In the genomic region with DNA sequence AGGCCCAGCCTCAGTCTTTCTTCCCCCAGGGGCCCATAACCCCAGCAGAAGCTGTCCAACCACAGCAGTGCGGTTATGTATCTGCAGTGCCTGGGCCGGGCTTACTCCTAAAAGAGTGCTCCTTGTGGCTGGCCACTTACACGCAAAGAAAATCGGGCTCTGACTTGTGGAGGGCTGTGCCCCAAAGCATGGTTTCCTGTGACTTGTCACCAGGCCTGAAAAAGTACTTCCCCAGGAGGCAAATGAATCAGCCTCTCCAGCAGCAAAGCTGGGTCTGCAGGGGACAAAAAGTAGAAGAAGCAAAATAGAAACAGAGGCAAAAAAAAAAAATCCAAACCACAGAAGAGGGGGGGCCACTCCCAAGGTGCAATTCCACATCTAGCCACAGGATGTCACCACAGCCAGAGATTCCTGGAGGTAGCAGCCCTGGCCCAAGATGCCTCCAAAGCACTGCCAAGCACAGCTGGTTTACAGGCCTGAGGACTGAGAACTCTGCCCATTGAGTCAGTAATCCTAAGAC, we compare ENCODE assay signal across 8 mouse cellular contexts. TPM values are rescaled to one million over a fixed set of nuclear protein-coding genes. Genes with fewer than 3 reads are reported as not detected.
DNase-seq lines count a peak whose midpoint lies in the region; ATAC-seq and TF ChIP-seq lines count a peak whose summit lies in the region.

No protein-coding gene starts in this region.

- H3K27me3 ChIP-seq in lung, postnatal 0 days (replicated peaks; ENCODE audit: insufficient read depth, low read length), result no peaks in the 10 kb centered on the region

- peaks cover 0 to 2% of the 10 kb centered on the region in 2 experiments; a peak in 1 of 4 replicates for H3K4me1 ChIP-seq in ES-E14 (ENCODE audit: control insufficient read depth in 2 of 2, insufficient read depth in 2 of 2, low read length in 2 of 2, poor library complexity in 1 of 2)
- no peaks in the 10 kb centered on the region; the same call in 1 of the 2 replicates for H3K4me1 ChIP-seq in embryonic fibroblast, embryonic 13.5 days (ENCODE audit: control insufficient read depth, insufficient read depth, low read length)
- H3K4me1 ChIP-seq in lung, postnatal 0 days (ENCODE audit: insufficient read depth, low read depth, low read length), result peaks cover 3% of the 10 kb centered on the region; the same call in 1 of the 2 replicates

- H3K9me3 ChIP-seq in ES-E14 (ENCODE audit: control insufficient read depth, insufficient read depth, low read depth, low read length), result no peaks in the 10 kb centered on the region
- no peaks in the 10 kb centered on the region for H3K9me3 ChIP-seq in lung, postnatal 0 days (ENCODE audit: low read length)

- peak; percentile 60 for DNase-seq in ES-E14 (ENCODE audit: low read depth, low spot score)
- DNase-seq in brain, adult 2 months (ENCODE audit: low read depth, low spot score), result peak; percentile 85
- peak; percentile 37 for DNase-seq in heart, postnatal 25 days (ENCODE audit: low spot score)
- peak; percentile 65 to 81 for DNase-seq in layer of hippocampus, adult 2 months (ENCODE audit: low spot score in 2 of 2)
- peak; percentile 80 for DNase-seq in lung, postnatal 0 days (ENCODE audit: low spot score)
- DNase-seq in ovary, postnatal 36 days (ENCODE audit: low spot score), result peak; percentile 67
- peak; percentile 76 to 78 for DNase-seq in thymus, postnatal 36 days

- 24% methylated on average over 4 of the region's 4 CpGs for WGBS in lung, postnatal 0 days

- peak; percentile 68; the same call in 1 of the 2 replicates for TF ChIP-seq CTCF in embryonic fibroblast, embryonic 13.5 days (IDR thresholded peaks at IDR 0.05; ENCODE audit: borderline replicate concordance, insufficient read depth, low read length)
- peak; percentile 98 for TF ChIP-seq CTCF in layer of hippocampus, adult 2 months (conservative IDR thresholded peaks at IDR 0.05)
- peak; percentile 95 for TF ChIP-seq CTCF in lung, postnatal 0 days (IDR thresholded peaks at IDR 0.05)

- no peak overlapping the region for H3K27ac ChIP-seq in ES-E14 (ENCODE audit: insufficient read depth, low read depth, low read length, poor library complexity, severe bottlenecking)
- peak overlapping the region; percentile 36; the same call in 1 of the 2 replicates for H3K27ac ChIP-seq in embryonic fibroblast, embryonic 13.5 days (ENCODE audit: insufficient read depth, low read length)
- H3K27ac ChIP-seq in layer of hippocampus, adult 2 months, result peak overlapping the region; percentile 64
- peak overlapping the region; percentile 26; the same call in 1 of the 2 replicates for H3K27ac ChIP-seq in lung, postnatal 0 days (ENCODE audit: low read length)

- peak; percentile 70 for ATAC-seq in lung, postnatal 0 days

- in situ Hi-C loops in ES-E14 (cut with MboI; ENCODE audit: low sequenced_read_pairs in 2 of 2, unreplicated experiment in 2 of 2), result loop anchor here in 1 of 2 experiments (25.0 kb wide), 1 partner anchor 272 kb away; no protein-coding TSS in a partner anchor

- H3K4me2 ChIP-seq in lung, postnatal 0 days (replicated peaks; ENCODE audit: low read depth, low read length), result no peak overlapping the region

- H3K4me3 ChIP-seq in ES-E14 (ENCODE audit: insufficient read depth in 1 of 2, low read depth in 1 of 2, low read length in 2 of 2, poor library complexity in 1 of 2, severe bottlenecking in 1 of 2), result no peak overlapping the region
- no peak overlapping the region for H3K4me3 ChIP-seq in embryonic fibroblast, embryonic 13.5 days (ENCODE audit: insufficient read depth, low read length)
- H3K4me3 ChIP-seq in layer of hippocampus, adult 2 months, result no peak overlapping the region
- no peak overlapping the region for H3K4me3 ChIP-seq in lung, postnatal 0 days (ENCODE audit: low read depth, low read length)

- no peak for TF ChIP-seq POLR2A in embryonic fibroblast, embryonic 13.5 days (IDR thresholded peaks at IDR 0.05; ENCODE audit: low read depth, low read length)

- TF ChIP-seq EP300 in lung, postnatal 0 days (IDR thresholded peaks at IDR 0.05), result no peak

- H3K36me3 ChIP-seq in ES-E14 (ENCODE audit: control insufficient read depth, insufficient read depth, low read length, poor library complexity, severe bottlenecking), result no peaks in the 10 kb centered on the region
- no peaks in the 10 kb centered on the region for H3K36me3 ChIP-seq in lung, postnatal 0 days (ENCODE audit: insufficient read depth, low read length)

- intact Hi-C loops in heart, postnatal 25 days (cut with DNase I), result loop anchor here (1.0 kb wide), 1 partner anchor 20 kb away; no protein-coding TSS in a partner anchor

- H3K9ac ChIP-seq in ES-E14 (ENCODE audit: insufficient read depth, low read depth, low read length, poor library complexity, severe bottlenecking), result 0 out of 2 replicates have a peak overlapping the region, but pooled peaks have one; percentile 15
- no peak overlapping the region for H3K9ac ChIP-seq in lung, postnatal 0 days (replicated peaks; ENCODE audit: low read depth)

TF ChIP-seq in ES-E14, 5 proteins besides CTCF, POLR2A, EP300 and RAD21:
- peak; percentile 95 for TF ChIP-seq ZNF384 (IDR thresholded peaks at IDR 0.05; ENCODE audit: low read depth, low read length)
- TF ChIP-seq MAFK (IDR thresholded peaks at IDR 0.05; ENCODE audit: insufficient read depth, low read depth, low read length), result no peak
- 0 out of 2 replicates have a peak, but pooled peaks have one; percentile 11 for TF ChIP-seq ZC3H11A (IDR thresholded peaks at IDR 0.05; ENCODE audit: borderline replicate concordance, low read depth, low read length)

RNA-seq across cellular contexts. Expression of gene Kif23, which starts 18.9 kb away (rescaled TPM):
- 84.3 and 87.1 TPM in 2 replicates for total RNA-seq in ES-E14 (2012; rRNA removed)
- 54.7 and 91.4 TPM in 2 replicates for polyA plus RNA-seq in embryonic fibroblast, embryonic 13.5 days (2011; ENCODE audit: insufficient read length, low read depth, missing spikeins)
- total RNA-seq in heart, postnatal 25 days (2021), result 1 to 10 TPM; 3.5 to 3.7 TPM
- total RNA-seq in layer of hippocampus, adult 2 months (2021), result 1 to 10 TPM; 1.5 to 3.9 TPM
- polyA plus RNA-seq in lung, postnatal 0 days (2015; fragmentation: Nextera tagmentation; extraction: Ambion mirVana), result 7.7 and 11.0 TPM in 2 replicates

RNA-seq across cellular contexts. Expression of gene Rplp1, which starts 51.1 kb away (rescaled TPM):
- total RNA-seq in ES-E14 (2012; rRNA removed), result 9,468 and 9,830 TPM in 2 replicates
- polyA plus RNA-seq in embryonic fibroblast, embryonic 13.5 days (2011; ENCODE audit: insufficient read length, low read depth, missing spikeins), result 3,879 and 4,235 TPM in 2 replicates
- 1,000 to 10,000 TPM; 1,445 to 1,467 TPM for total RNA-seq in heart, postnatal 25 days (2021)
- total RNA-seq in layer of hippocampus, adult 2 months (2021), result 1,000 to 10,000 TPM; 1,620 to 1,656 TPM
- 997 and 1,182 TPM in 2 replicates for polyA plus RNA-seq in lung, postnatal 0 days (2015; fragmentation: Nextera tagmentation; extraction: Ambion mirVana)

Comparison
In these comparisons a context has a peak if more than half of its experiments do, and no peak if none do; other contexts are left out.
1. RNA of gene Kif23, which starts 18.9 kb away (total RNA-seq): 84.3 to 87.1 TPM in ES-E14; 1.5 to 3.9 TPM in layer of hippocampus, adult 2 months and 3.5 to 3.7 TPM in heart, postnatal 25 days; every median in the first group is over 10 times any median in the second.
2. Peak in every context shown above with its lines, with median percentiles within 50 percentile points of each other: DNase-seq and CTCF ChIP-seq.